Mouse (Mus musculus) bone marrow macrophage, adult 2 months (primary cell): ENCODE data around the gene Hist2h2be.

Experiments used
- CTCF ChIP-seq: IDR thresholded peaks from 2 replicates; pipeline ENCODE4 v1.5.1; 2012; ENCODE audit warnings: low read depth, mild to moderate bottlenecking, low read length, moderate library complexity
- POLR2A ChIP-seq: IDR thresholded peaks from 2 replicates; pipeline ENCODE4 v1.6.1; 2012; ENCODE audit warnings: mild to moderate bottlenecking, low read depth, low read length, borderline replicate concordance

- TF ChIP-seq CTCF: no peak
- no peak for TF ChIP-seq POLR2A
Measured at GRCm38 (mm10) chr3:96247356-96248140, 26.6 kb downstream of the Hist2h2be start.
